Mouse (Mus musculus): Measurements from ENCODE around the gene Scmh1. TPM values are rescaled to one million over a fixed set of nuclear protein-coding genes. Genes with fewer than 3 reads are reported as not detected.

Scmh1 gene
- polyA plus RNA-seq (2021): 39.8 TPM

- POLR2A ChIA-PET: interaction anchor here (0.6 to 1.0 kb wide), 2 partner anchors 25 to 231 kb away, joined by 5 to 7 read pairs; no protein-coding TSS in a partner anchor
- no peak for DNase-seq (ENCODE audit: low read depth, low spot score)
- in situ Hi-C loops (cut with MboI; ENCODE audit: low pct_unique_long_range_greater_than_20kb): no loop called here
- H3K27me3 ChIP-seq: no peaks in the 10 kb centered on the region
- CTCF ChIA-PET: interaction anchor here (1.1 to 2.5 kb wide), 4 partner anchors 10 to 24 kb away, joined by 3 to 5 read pairs (median 4); no protein-coding TSS in a partner anchor
- ATAC-seq: peak; percentile 74
- TF ChIP-seq CTCF (IDR thresholded peaks at IDR 0.05): peak; percentile 30
These were observed at the start of gene Scmh1 for GRCm38 (mm10) chr4:120405144-120405805. Gene Scmh1, plus strand, starts transcription at chr4:120405281.

GRCm38 (mm10) chr4:120360011-120360521 is 45.0 kb upstream of the Scmh1 start:
- CTCF ChIA-PET: no interaction called here
- in situ Hi-C loops (cut with MboI; ENCODE audit: low pct_unique_long_range_greater_than_20kb): no loop called here
- no peak for TF ChIP-seq CTCF (IDR thresholded peaks at IDR 0.05)
- ATAC-seq: no peak
- POLR2A ChIA-PET: no interaction called here
- H3K27me3 ChIP-seq: peaks cover 9% of the 10 kb centered on the region
- DNase-seq (ENCODE audit: low read depth, low spot score): no peak

GRCm38 (mm10) chr4:120364729-120365128 is 40.4 kb upstream of the Scmh1 start:
- TF ChIP-seq CTCF (IDR thresholded peaks at IDR 0.05): no peak
- ATAC-seq (no peak), DNase-seq (ENCODE audit: low read depth, low spot score) (no peak)
- in situ Hi-C loops (cut with MboI; ENCODE audit: low pct_unique_long_range_greater_than_20kb): no loop called here
- ChIA-PET POLR2A (no interaction called here), CTCF (no interaction called here)
- peaks cover 4% of the 10 kb centered on the region for H3K27me3 ChIP-seq

- TF ChIP-seq CTCF (IDR thresholded peaks at IDR 0.05): no peak
- no peak for DNase-seq (ENCODE audit: low read depth, low spot score)
- in situ Hi-C loops (cut with MboI; ENCODE audit: low pct_unique_long_range_greater_than_20kb): no loop called here
- H3K27me3 ChIP-seq: peaks cover 4% of the 10 kb centered on the region
- ChIA-PET POLR2A (no interaction called here), CTCF (no interaction called here)
- no peak for ATAC-seq
These were observed 39.6 kb upstream of the Scmh1 start for GRCm38 (mm10) chr4:120365456-120365855.

- CTCF ChIA-PET: interaction anchor here (1.1 to 2.9 kb wide), 5 partner anchors 11 to 141 kb away, joined by 3 to 11 read pairs (median 6); no protein-coding TSS in a partner anchor
- in situ Hi-C loops (cut with MboI; ENCODE audit: low pct_unique_long_range_greater_than_20kb): no loop called here
- TF ChIP-seq CTCF (IDR thresholded peaks at IDR 0.05): no peak
These were observed 37.0 kb upstream of the Scmh1 start for GRCm38 (mm10) chr4:120368031-120368430.

GRCm38 (mm10) chr4:120368663-120369062 is 36.4 kb upstream of the Scmh1 start:
- in situ Hi-C loops (cut with MboI; ENCODE audit: low pct_unique_long_range_greater_than_20kb): no loop called here
- ChIA-PET CTCF (interaction anchor here (0.9 to 2.9 kb wide), 6 partner anchors 11 to 142 kb away, joined by 3 to 11 read pairs (median 6); no protein-coding TSS in a partner anchor), POLR2A (interaction anchor here (0.8 kb wide), 1 partner anchor 12 kb away, joined by 3 read pairs; no protein-coding TSS in a partner anchor)
- H3K27me3 ChIP-seq: peaks cover 4% of the 10 kb centered on the region
- peak; percentile 83 for TF ChIP-seq CTCF (IDR thresholded peaks at IDR 0.05)
- ATAC-seq (no peak), DNase-seq (ENCODE audit: low read depth, low spot score) (no peak)

More at GRCm38 (mm10) chr4:120368031-120368430, 37.0 kb upstream of the Scmh1 start:
- ATAC-seq: no peak
- POLR2A ChIA-PET: interaction anchor here (0.8 kb wide), 1 partner anchor 11 kb away, joined by 3 read pairs; no protein-coding TSS in a partner anchor
- no peak for DNase-seq (ENCODE audit: low read depth, low spot score)
- peaks cover 4% of the 10 kb centered on the region for H3K27me3 ChIP-seq

GRCm38 (mm10) chr4:120369156-120369555 is 35.9 kb upstream of the Scmh1 start:
- in situ Hi-C loops (cut with MboI; ENCODE audit: low pct_unique_long_range_greater_than_20kb): no loop called here
- DNase-seq (ENCODE audit: low read depth, low spot score) (no peak), ATAC-seq (no peak)
- POLR2A ChIA-PET: no interaction called here
- H3K27me3 ChIP-seq: peaks cover 4% of the 10 kb centered on the region
- CTCF ChIA-PET: interaction anchor here (0.9 to 2.9 kb wide), 6 partner anchors 11 to 142 kb away, joined by 3 to 11 read pairs (median 6); no protein-coding TSS in a partner anchor
- no peak for TF ChIP-seq CTCF (IDR thresholded peaks at IDR 0.05)

- DNase-seq (ENCODE audit: low read depth, low spot score) (no peak), ATAC-seq (no peak)
- in situ Hi-C loops (cut with MboI; ENCODE audit: low pct_unique_long_range_greater_than_20kb): loop anchor here (5.0 kb wide), 2 partner anchors 143 to 248 kb away; no protein-coding TSS in a partner anchor
- ChIA-PET POLR2A (interaction anchor here (0.6 kb wide), 1 partner anchor 151 kb away, joined by 3 read pairs; no protein-coding TSS in a partner anchor), CTCF (interaction anchor here (1.4 to 2.9 kb wide), 2 partner anchors 10 to 140 kb away, joined by 3 to 11 read pairs; no protein-coding TSS in a partner anchor)
- TF ChIP-seq CTCF (IDR thresholded peaks at IDR 0.05): no peak
- H3K27me3 ChIP-seq: peaks cover 4% of the 10 kb centered on the region
These were observed 35.2 kb upstream of the Scmh1 start for GRCm38 (mm10) chr4:120369861-120370366.

- ChIA-PET CTCF (interaction anchor here (0.9 to 1.2 kb wide), 2 partner anchors 45 to 142 kb away, joined by 3 to 5 read pairs; no protein-coding TSS in a partner anchor), POLR2A (no interaction called here)
- in situ Hi-C loops (cut with MboI; ENCODE audit: low pct_unique_long_range_greater_than_20kb): loop anchor here (5.0 kb wide), 2 partner anchors 146 to 251 kb away; no protein-coding TSS in a partner anchor
- no peak for TF ChIP-seq CTCF (IDR thresholded peaks at IDR 0.05)
- peak; percentile 30 for DNase-seq (ENCODE audit: low read depth, low spot score)
- H3K27me3 ChIP-seq: no peaks in the 10 kb centered on the region
- ATAC-seq: peak; percentile 61
These were observed 32.2 kb upstream of the Scmh1 start for GRCm38 (mm10) chr4:120372838-120373237.

GRCm38 (mm10) chr4:120373813-120374212 is 31.3 kb upstream of the Scmh1 start:
- ATAC-seq: no peak
- ChIA-PET CTCF (no interaction called here), POLR2A (no interaction called here)
- in situ Hi-C loops (cut with MboI; ENCODE audit: low pct_unique_long_range_greater_than_20kb): loop anchor here (5.0 kb wide), 2 partner anchors 147 to 252 kb away; no protein-coding TSS in a partner anchor
- no peak for DNase-seq (ENCODE audit: low read depth, low spot score)
- TF ChIP-seq CTCF (IDR thresholded peaks at IDR 0.05): no peak
- H3K27me3 ChIP-seq: no peaks in the 10 kb centered on the region

Data from Patski (cell line).